Mouse (Mus musculus) olfactory bulb, adult 2 months (tissue): ENCODE measurements at regions not wholly inside any gene's neighbourhood (a gene's known extent, or its start where the extent isn't known, plus 50 kb on each side); places are given as distances from the start of the nearest gene placed in this dataset.

Experiments used
- CTCF ChIP-seq: fragments of 200-500 bp; IDR thresholded peaks from 2 replicates; pipeline ENCODE4 v1.5.1; 2012; ENCODE audit warnings: low read depth, mild to moderate bottlenecking, low read length, moderate library complexity; ENCODE audit not compliant: insufficient read depth
- POLR2A ChIP-seq: fragments of 200-500 bp; IDR thresholded peaks from 2 replicates; pipeline ENCODE4 v1.6.1; 2012; ENCODE audit warnings: mild to moderate bottlenecking, low read depth, low read length, moderate library complexity; ENCODE audit not compliant: insufficient read depth

- TF ChIP-seq CTCF (no peak), POLR2A (no peak)
Observed at GRCm38 (mm10) chr2:12729251-12729650, 194.6 kb upstream of the Pter start.
